Mouse (Mus musculus) v-Abl transformed pro-B cells (cell line): ENCODE data around the gene Slc4a4.

Experiments used
- in situ Hi-C, 2 experiments: fragments of 400-800 bp; cut with MboI; formaldehyde crosslinking; loops; one replicate each; pipeline ENCODE4 v1.15.1; 2025; ENCODE audit not compliant: unreplicated experiment in 2 of 2

Gene Slc4a4

GRCm38 (mm10) chr5:88912629-88913028 lies 26.0 kb downstream of the Slc4a4 start:
- in situ Hi-C loops, result loop anchor here in 1 of 2 experiments (25.0 kb wide), 1 partner anchor 475 kb away; no protein-coding TSS in a partner anchor

GRCm38 (mm10) chr5:88915082-88915481 lies 28.5 kb downstream of the Slc4a4 start:
- in situ Hi-C loops, result loop anchor here in 1 of 2 experiments (25.0 kb wide), 1 partner anchor 472 kb away; no protein-coding TSS in a partner anchor

GRCm38 (mm10) chr5:88916501-88916971 lies 29.9 kb downstream of the Slc4a4 start:
- in situ Hi-C loops, result loop anchor here in 1 of 2 experiments (25.0 kb wide), 1 partner anchor 471 kb away; no protein-coding TSS in a partner anchor

GRCm38 (mm10) chr5:88917221-88917620 lies 30.6 kb downstream of the Slc4a4 start:
- in situ Hi-C loops, result loop anchor here in 1 of 2 experiments (25.0 kb wide), 1 partner anchor 470 kb away; no protein-coding TSS in a partner anchor

- in situ Hi-C loops, result loop anchor here in 1 of 2 experiments (25.0 kb wide), 1 partner anchor 470 kb away; no protein-coding TSS in a partner anchor
These were observed 31.0 kb downstream of the Slc4a4 start for GRCm38 (mm10) chr5:88917630-88918029.

GRCm38 (mm10) chr5:88918538-88918937 lies 31.9 kb downstream of the Slc4a4 start:
- in situ Hi-C loops, result loop anchor here in 1 of 2 experiments (25.0 kb wide), 1 partner anchor 469 kb away; no protein-coding TSS in a partner anchor

GRCm38 (mm10) chr5:88925576-88925975 lies 39.0 kb downstream of the Slc4a4 start:
- in situ Hi-C loops, result no loop called here

GRCm38 (mm10) chr5:88928201-88928916 lies 41.7 kb downstream of the Slc4a4 start:
- in situ Hi-C loops, result no loop called here

- in situ Hi-C loops, result no loop called here
These were observed 42.9 kb downstream of the Slc4a4 start for GRCm38 (mm10) chr5:88929392-88930094.

GRCm38 (mm10) chr5:88930129-88930528 lies 43.5 kb downstream of the Slc4a4 start:
- in situ Hi-C loops, result no loop called here

- in situ Hi-C loops, result no loop called here
These were observed 44.0 kb downstream of the Slc4a4 start for GRCm38 (mm10) chr5:88930611-88931010.

- in situ Hi-C loops, result no loop called here
These were observed 44.6 kb downstream of the Slc4a4 start for GRCm38 (mm10) chr5:88931176-88931575.

- in situ Hi-C loops, result no loop called here
These were observed 46.8 kb downstream of the Slc4a4 start for GRCm38 (mm10) chr5:88933454-88933853.

GRCm38 (mm10) chr5:88933946-88934345 lies 47.3 kb downstream of the Slc4a4 start:
- in situ Hi-C loops, result no loop called here

GRCm38 (mm10) chr5:88938208-88938607 lies 51.6 kb downstream of the Slc4a4 start:
- in situ Hi-C loops, result no loop called here

GRCm38 (mm10) chr5:88939151-88939550 lies 52.5 kb downstream of the Slc4a4 start:
- in situ Hi-C loops, result no loop called here

GRCm38 (mm10) chr5:88939782-88940181 lies 53.2 kb downstream of the Slc4a4 start:
- in situ Hi-C loops, result no loop called here

GRCm38 (mm10) chr5:88941905-88942304 lies 55.3 kb downstream of the Slc4a4 start:
- in situ Hi-C loops, result no loop called here

- in situ Hi-C loops, result no loop called here
These were observed 59.2 kb downstream of the Slc4a4 start for GRCm38 (mm10) chr5:88945661-88946339.

GRCm38 (mm10) chr5:88950337-88950736 lies 63.7 kb downstream of the Slc4a4 start:
- in situ Hi-C loops, result no loop called here
